Mouse (Mus musculus) kidney, embryonic 14.5 days (tissue): ENCODE results near the gene Gja1. TPM values are rescaled to one million over a fixed set of nuclear protein-coding genes. Genes with fewer than 3 reads are reported as not detected.
"Not testable (repeated sequence)": the region's sequence is repeated elsewhere in the genome, so short reads cannot be mapped to it uniquely, and the experiment has no call there.

Experiments used
- ATAC-seq: fragments of 200-750 bp; cut with Nextera tagmentation; 2 replicates; pipeline ENCODE4 v1.8.0; 2017; ENCODE audit warnings: moderate number of reproducible peaks, mild to moderate bottlenecking, moderate TSS enrichment, moderate library complexity; ENCODE audit not compliant: low FRiP score, low TSS enrichment
- H3K27ac ChIP-seq: fragments of 300-500 bp; sonication (generic); 2 replicates; pipeline ENCODE4 v1.5.1; 2014; ENCODE audit warnings: low read depth, mild to moderate bottlenecking, low read length, moderate library complexity, mixed read lengths
- H3K27me3 ChIP-seq: fragments of 300-500 bp; sonication (generic); 2 replicates; pipeline ENCODE4 v1.6.1; 2014; ENCODE audit warnings: mild to moderate bottlenecking, low read length; ENCODE audit not compliant: control insufficient read depth, insufficient read depth
- H3K36me3 ChIP-seq: fragments of 300-500 bp; sonication (generic); 2 replicates; pipeline ENCODE4 v1.6.1; 2014; ENCODE audit warnings: low read length, mixed read lengths; ENCODE audit not compliant: control insufficient read depth, insufficient read depth
- H3K4me1 ChIP-seq: fragments of 300-500 bp; sonication (generic); 2 replicates; pipeline ENCODE4 v1.6.1; 2014; ENCODE audit warnings: low read length, mixed read lengths; ENCODE audit not compliant: control insufficient read depth, insufficient read depth
- H3K4me2 ChIP-seq: fragments of 300-500 bp; sonication (generic); replicated peaks from 2 replicates; pipeline ENCODE4 v1.6.1; 2014; ENCODE audit warnings: low read depth, mild to moderate bottlenecking, low read length
- H3K4me3 ChIP-seq: fragments of 300-500 bp; sonication (generic); 2 replicates; pipeline ENCODE4 v1.5.1; 2014; ENCODE audit warnings: mild to moderate bottlenecking, low read length
- H3K9ac ChIP-seq: fragments of 300-500 bp; sonication (generic); 2 replicates; pipeline ENCODE4 v1.6.1; 2014; ENCODE audit warnings: low read depth, mild to moderate bottlenecking, low read length, moderate library complexity
- H3K9me3 ChIP-seq: fragments of 300-500 bp; sonication (generic); 2 replicates; pipeline ENCODE4 v1.6.1; 2016; ENCODE audit warnings: low read length; ENCODE audit not compliant: control insufficient read depth
- WGBS: fragments of 180-500 bp; shearing (Covaris S2); extraction: QIAGEN DNeasy Blood & Tissue Kit; methylation state at CpG from one replicate; pipeline ENCODE4 v1.1.7; 2014; 5-methylcytosine and 5-hydroxymethylcytosine counted together
- polyA plus RNA-seq: library from polyadenylated mRNA; unstranded; fragments of >200 nt; fragmentation: Nextera tagmentation; extraction: Ambion mirVana; gene quantifications from 2 replicates; pipeline ENCODE4 v1.2.1, GENCODE M21; 2014

Gene Gja1
- polyA plus RNA-seq, 1 experiment from 2014 or later: 183 TPM

GRCm38 (mm10) chr10:56378648-56379254 is 1.6 kb downstream of the Gja1 start:
- H3K4me1 ChIP-seq: peaks cover 10% of the 10 kb centered on the region; the same call in 1 of the 2 replicates
- peak overlapping the region; percentile 83 for H3K9ac ChIP-seq
- ATAC-seq: peak; percentile 76
- H3K27me3 ChIP-seq: no peaks in the 10 kb centered on the region
- H3K36me3 ChIP-seq: no peaks in the 10 kb centered on the region; the same call in 1 of the 2 replicates
- H3K9me3 ChIP-seq: no peaks in the 10 kb centered on the region
- H3K4me3 ChIP-seq: peak overlapping the region; percentile 76
- H3K4me2 ChIP-seq: peak overlapping the region; percentile 63
- peak overlapping the region; percentile 87 for H3K27ac ChIP-seq
- under 1% methylated on average over 35 of the region's 35 CpGs for WGBS

GRCm38 (mm10) chr10:56379720-56380119 is 2.6 kb downstream of the Gja1 start:
- peak overlapping the region; percentile 76 for H3K4me3 ChIP-seq
- WGBS: 5% methylated on average over 7 of the region's 7 CpGs
- H3K27me3 ChIP-seq: no peaks in the 10 kb centered on the region
- H3K4me1 ChIP-seq: peaks cover 6% of the 10 kb centered on the region; the same call in 1 of the 2 replicates
- H3K36me3 ChIP-seq: no peaks in the 10 kb centered on the region; the same call in 1 of the 2 replicates
- peak overlapping the region; percentile 25; the same call in 1 of the 2 replicates for H3K27ac ChIP-seq
- peak overlapping the region; percentile 83 for H3K9ac ChIP-seq
- ATAC-seq: no peak
- H3K9me3 ChIP-seq: no peaks in the 10 kb centered on the region
- H3K4me2 ChIP-seq: peak overlapping the region; percentile 63

GRCm38 (mm10) chr10:56385195-56386109 is 8.3 kb downstream of the Gja1 start:
- Histone ChIP-seq H3K27ac (no peak overlapping the region), H3K36me3 (peaks cover 35% of the 10 kb centered on the region), H3K9ac (no peak overlapping the region), H3K9me3 (no peaks in the 10 kb centered on the region), H3K4me1 (peaks cover 6% of the 10 kb centered on the region; the same call in 1 of the 2 replicates), H3K4me2 (no peak overlapping the region), H3K27me3 (no peaks in the 10 kb centered on the region), H3K4me3 (no peak overlapping the region)
- no peak for ATAC-seq
- WGBS: 66% methylated on average over 13 of the region's 13 CpGs

- H3K4me3 ChIP-seq: no peak overlapping the region
- H3K36me3 ChIP-seq: peaks cover 30% of the 10 kb centered on the region
- no peaks in the 10 kb centered on the region for H3K4me1 ChIP-seq
- no peaks in the 10 kb centered on the region for H3K9me3 ChIP-seq
- 65% methylated on average over 6 of the region's 6 CpGs for WGBS
- no peak overlapping the region for H3K4me2 ChIP-seq
- no peak for ATAC-seq
- no peak overlapping the region for H3K9ac ChIP-seq
- H3K27ac ChIP-seq: no peak overlapping the region
- no peaks in the 10 kb centered on the region for H3K27me3 ChIP-seq
Measured at GRCm38 (mm10) chr10:56393095-56393784, 16.1 kb downstream of the Gja1 start.

- not testable (repeated sequence) for H3K4me2 ChIP-seq, H3K27ac ChIP-seq, H3K9ac ChIP-seq, H3K4me3 ChIP-seq, H3K27me3 ChIP-seq, ATAC-seq, H3K9me3 ChIP-seq, H3K4me1 ChIP-seq
- peaks cover 23% of the 10 kb centered on the region for H3K36me3 ChIP-seq
- WGBS: 93% methylated on average over 6 of the region's 7 CpGs
Measured at GRCm38 (mm10) chr10:56393815-56394417, 16.8 kb downstream of the Gja1 start.

GRCm38 (mm10) chr10:56397875-56398274 is 20.7 kb downstream of the Gja1 start:
- H3K9ac ChIP-seq: no peak overlapping the region
- no peaks in the 10 kb centered on the region for H3K27me3 ChIP-seq
- no peak overlapping the region for H3K27ac ChIP-seq
- no peaks in the 10 kb centered on the region for H3K4me1 ChIP-seq
- no peaks in the 10 kb centered on the region for H3K9me3 ChIP-seq
- H3K4me3 ChIP-seq: no peak overlapping the region
- ATAC-seq: no peak
- no peak overlapping the region for H3K4me2 ChIP-seq
- no peaks in the 10 kb centered on the region for H3K36me3 ChIP-seq
- 87% methylated on average over 8 of the region's 8 CpGs for WGBS

- no peak overlapping the region for H3K4me2 ChIP-seq
- H3K4me3 ChIP-seq: no peak overlapping the region
- H3K36me3 ChIP-seq: no peaks in the 10 kb centered on the region
- 96% methylated on average over 2 of the region's 2 CpGs for WGBS
- H3K9ac ChIP-seq: no peak overlapping the region
- H3K27me3 ChIP-seq: no peaks in the 10 kb centered on the region
- no peaks in the 10 kb centered on the region for H3K4me1 ChIP-seq
- no peaks in the 10 kb centered on the region for H3K9me3 ChIP-seq
- no peak for ATAC-seq
- H3K27ac ChIP-seq: no peak overlapping the region
Measured at GRCm38 (mm10) chr10:56398310-56398709, 21.2 kb downstream of the Gja1 start.

- 93% methylated on average over 8 of the region's 8 CpGs for WGBS
- H3K36me3 ChIP-seq, H3K27me3 ChIP-seq, H3K9me3 ChIP-seq, H3K4me1 ChIP-seq, H3K4me2 ChIP-seq, H3K9ac ChIP-seq, H3K27ac ChIP-seq, H3K4me3 ChIP-seq, ATAC-seq: not testable (repeated sequence)
Measured at GRCm38 (mm10) chr10:56401396-56401795, 24.3 kb downstream of the Gja1 start.
